Mouse (Mus musculus): ENCODE measurements around the gene Gnai2. TPM values are rescaled to one million over a fixed set of nuclear protein-coding genes. Genes with fewer than 3 reads are reported as not detected.
A peak's percentile ranks its signal among the peaks of the same experiment; 100 is the strongest.

Gnai2 gene
- polyA plus RNA-seq, 1 experiment = 388 TPM

GRCm38 (mm10) chr9:107659551-107659950, 24.4 kb upstream of the Gnai2 start:
- no peak overlapping the region for H3K4me3 ChIP-seq (ENCODE audit: insufficient read depth, low read length)
- H3K4me1 ChIP-seq (ENCODE audit: control insufficient read depth, insufficient read depth, low read length) = no peaks in the 10 kb centered on the region
- no peak overlapping the region for H3K27ac ChIP-seq (ENCODE audit: insufficient read depth, low read length)
- TF ChIP-seq POLR2A (IDR thresholded peaks at IDR 0.05; ENCODE audit: low read depth, low read length) (no peak), CTCF (IDR thresholded peaks at IDR 0.05; ENCODE audit: borderline replicate concordance, insufficient read depth, low read length) (no peak)

GRCm38 (mm10) chr9:107658096-107658495, 22.9 kb upstream of the Gnai2 start:
- Histone ChIP-seq H3K4me1 (ENCODE audit: control insufficient read depth, insufficient read depth, low read length) (no peaks in the 10 kb centered on the region), H3K27ac (ENCODE audit: insufficient read depth, low read length) (no peak overlapping the region), H3K4me3 (ENCODE audit: insufficient read depth, low read length) (no peak overlapping the region)
- no peak for TF ChIP-seq POLR2A (IDR thresholded peaks at IDR 0.05; ENCODE audit: low read depth, low read length)
- no peak for TF ChIP-seq CTCF (IDR thresholded peaks at IDR 0.05; ENCODE audit: borderline replicate concordance, insufficient read depth, low read length)

GRCm38 (mm10) chr9:107657144-107657543, 22.0 kb upstream of the Gnai2 start:
- TF ChIP-seq CTCF (IDR thresholded peaks at IDR 0.05; ENCODE audit: borderline replicate concordance, insufficient read depth, low read length) = no peak
- no peak for TF ChIP-seq POLR2A (IDR thresholded peaks at IDR 0.05; ENCODE audit: low read depth, low read length)
- Histone ChIP-seq H3K4me3 (ENCODE audit: insufficient read depth, low read length) (no peak overlapping the region), H3K27ac (ENCODE audit: insufficient read depth, low read length) (no peak overlapping the region), H3K4me1 (ENCODE audit: control insufficient read depth, insufficient read depth, low read length) (no peaks in the 10 kb centered on the region)

GRCm38 (mm10) chr9:107654585-107654984, 19.4 kb upstream of the Gnai2 start:
- Histone ChIP-seq H3K4me1 (ENCODE audit: control insufficient read depth, insufficient read depth, low read length) (no peaks in the 10 kb centered on the region), H3K4me3 (ENCODE audit: insufficient read depth, low read length) (no peak overlapping the region), H3K27ac (ENCODE audit: insufficient read depth, low read length) (no peak overlapping the region)
- no peak for TF ChIP-seq POLR2A (IDR thresholded peaks at IDR 0.05; ENCODE audit: low read depth, low read length)
- no peak for TF ChIP-seq CTCF (IDR thresholded peaks at IDR 0.05; ENCODE audit: borderline replicate concordance, insufficient read depth, low read length)

- Histone ChIP-seq H3K4me3 (ENCODE audit: insufficient read depth, low read length) (no peak overlapping the region), H3K4me1 (ENCODE audit: control insufficient read depth, insufficient read depth, low read length) (no peaks in the 10 kb centered on the region), H3K27ac (ENCODE audit: insufficient read depth, low read length) (no peak overlapping the region)
- TF ChIP-seq CTCF (IDR thresholded peaks at IDR 0.05; ENCODE audit: borderline replicate concordance, insufficient read depth, low read length) = no peak
- no peak for TF ChIP-seq POLR2A (IDR thresholded peaks at IDR 0.05; ENCODE audit: low read depth, low read length)
Observed at GRCm38 (mm10) chr9:107653474-107653873, 18.3 kb upstream of the Gnai2 start.

GRCm38 (mm10) chr9:107650708-107651481, 15.7 kb upstream of the Gnai2 start:
- TF ChIP-seq CTCF (IDR thresholded peaks at IDR 0.05; ENCODE audit: borderline replicate concordance, insufficient read depth, low read length) = no peak
- no peak for TF ChIP-seq POLR2A (IDR thresholded peaks at IDR 0.05; ENCODE audit: low read depth, low read length)
- Histone ChIP-seq H3K27ac (ENCODE audit: insufficient read depth, low read length) (no peak overlapping the region), H3K4me3 (ENCODE audit: insufficient read depth, low read length) (no peak overlapping the region), H3K4me1 (ENCODE audit: control insufficient read depth, insufficient read depth, low read length) (no peaks in the 10 kb centered on the region)

- TF ChIP-seq POLR2A (IDR thresholded peaks at IDR 0.05; ENCODE audit: low read depth, low read length) = no peak
- Histone ChIP-seq H3K4me3 (ENCODE audit: insufficient read depth, low read length) (no peak overlapping the region), H3K4me1 (ENCODE audit: control insufficient read depth, insufficient read depth, low read length) (no peaks in the 10 kb centered on the region), H3K27ac (ENCODE audit: insufficient read depth, low read length) (no peak overlapping the region)
Observed at GRCm38 (mm10) chr9:107650225-107650624, 15.1 kb upstream of the Gnai2 start.

- Histone ChIP-seq H3K4me1 (ENCODE audit: control insufficient read depth, insufficient read depth, low read length) (0 out of 2 replicates have a peak, but pooled peaks cover 5% of the 10 kb centered on the region), H3K27ac (ENCODE audit: insufficient read depth, low read length) (no peak overlapping the region), H3K4me3 (ENCODE audit: insufficient read depth, low read length) (no peak overlapping the region)
- no peak for TF ChIP-seq POLR2A (IDR thresholded peaks at IDR 0.05; ENCODE audit: low read depth, low read length)
- no peak for TF ChIP-seq CTCF (IDR thresholded peaks at IDR 0.05; ENCODE audit: borderline replicate concordance, insufficient read depth, low read length)
Observed at GRCm38 (mm10) chr9:107648767-107649166, 13.6 kb upstream of the Gnai2 start.

- H3K4me3 ChIP-seq (ENCODE audit: insufficient read depth, low read length) = no peak overlapping the region
- no peak for TF ChIP-seq CTCF (IDR thresholded peaks at IDR 0.05; ENCODE audit: borderline replicate concordance, insufficient read depth, low read length)
- no peak for TF ChIP-seq POLR2A (IDR thresholded peaks at IDR 0.05; ENCODE audit: low read depth, low read length)
- H3K4me1 ChIP-seq (ENCODE audit: control insufficient read depth, insufficient read depth, low read length) = 0 out of 2 replicates have a peak, but pooled peaks cover 5% of the 10 kb centered on the region
- no peak overlapping the region for H3K27ac ChIP-seq (ENCODE audit: insufficient read depth, low read length)
Observed at GRCm38 (mm10) chr9:107646975-107647374, 11.8 kb upstream of the Gnai2 start.

- Histone ChIP-seq H3K27ac (ENCODE audit: insufficient read depth, low read length) (no peak overlapping the region), H3K4me1 (ENCODE audit: control insufficient read depth, insufficient read depth, low read length) (0 out of 2 replicates have a peak, but pooled peaks cover 5% of the 10 kb centered on the region), H3K4me3 (ENCODE audit: insufficient read depth, low read length) (no peak overlapping the region)
- TF ChIP-seq POLR2A (IDR thresholded peaks at IDR 0.05; ENCODE audit: low read depth, low read length) = no peak
- TF ChIP-seq CTCF (IDR thresholded peaks at IDR 0.05; ENCODE audit: borderline replicate concordance, insufficient read depth, low read length) = peak; percentile 80
Observed at GRCm38 (mm10) chr9:107645577-107645976, 10.4 kb upstream of the Gnai2 start.

All from embryonic fibroblast, embryonic 13.5 days (primary cell).